Mouse (Mus musculus) Patski (cell line): ENCODE results near the gene Msln. TPM values are rescaled to one million over a fixed set of nuclear protein-coding genes. Genes with fewer than 3 reads are reported as not detected.

Source experiments
- ATAC-seq: fragments of 100-300 bp; one replicate; pipeline ENCODE4 v1.8.0; 2021
- CTCF ChIA-PET: fragments of 350-600 bp; sonication (Branson Sonifier 250); formaldehyde crosslinking; loops from one replicate; lab custom pipeline; 2022; ENCODE audit warnings: inconsistent platforms; lab: Charles Lee
- POLR2A ChIA-PET: fragments of 350-600 bp; sonication (Branson Sonifier 250); formaldehyde crosslinking; loops from one replicate; lab custom pipeline; 2022; ENCODE audit warnings: antibody characterized with exemption, inconsistent platforms; lab: Charles Lee
- DNase-seq: peaks from one replicate; pipeline ENCODE4 v3.0.0-alpha.2; 2011; ENCODE audit warnings: low read depth, low spot score
- H3K27me3 ChIP-seq: fragments of 371-371 bp; one replicate; pipeline ENCODE4 v1.5.1; 2021
- CTCF ChIP-seq: fragments of 100-300 bp; IDR thresholded peaks from one replicate; pipeline ENCODE4 v1.5.1; 2021
- in situ Hi-C: fragments of 300-500 bp; cut with MboI; formaldehyde crosslinking; loops from 3 replicates; pipeline ENCODE4 v1.11.1; 2018; ENCODE audit warnings: low pct_unique_long_range_greater_than_20kb, mixed read lengths
- polyA plus RNA-seq: library from polyadenylated mRNA; unstranded; gene quantifications from one replicate; pipeline ENCODE4 v1.2.3, GENCODE M21; 2021

Msln gene
- polyA plus RNA-seq, 1 experiment from 2014 or later, result 0.99 TPM

DNA sequence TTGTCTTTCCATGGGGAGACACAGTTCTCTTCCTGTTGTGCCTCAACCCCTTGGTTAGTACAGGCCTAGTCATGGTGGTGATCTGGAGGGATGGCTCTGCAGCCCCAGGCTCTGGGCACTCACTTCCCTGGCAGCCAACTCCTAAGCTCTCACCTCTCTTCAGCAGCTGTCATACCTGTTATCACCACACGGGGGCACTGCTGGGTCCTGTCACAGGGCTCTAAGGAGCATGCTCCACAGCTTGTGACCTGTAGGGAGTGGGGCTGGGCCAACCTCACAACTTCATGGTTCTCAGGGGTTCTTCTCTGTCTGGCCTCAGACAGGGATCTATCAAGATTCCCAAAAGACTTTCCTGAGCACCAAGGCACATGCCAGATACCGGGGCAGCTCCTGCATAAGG, 22.1 kb downstream of the Msln start:
- no peak for DNase-seq
- no peak for ATAC-seq
- H3K27me3 ChIP-seq, result no peaks in the 10 kb centered on the region
- TF ChIP-seq CTCF, result no peak
- ChIA-PET CTCF (interaction anchor here (0.8 to 2.7 kb wide), 4 partner anchors 10 to 70 kb away, joined by 3 to 9 read pairs (median 4); partner anchors contain the start of gene Narfl), POLR2A (no interaction called here)
- in situ Hi-C loops, result loop anchor here (5.0 kb wide), 2 partner anchors 35 to 70 kb away; no protein-coding TSS in a partner anchor

DNA sequence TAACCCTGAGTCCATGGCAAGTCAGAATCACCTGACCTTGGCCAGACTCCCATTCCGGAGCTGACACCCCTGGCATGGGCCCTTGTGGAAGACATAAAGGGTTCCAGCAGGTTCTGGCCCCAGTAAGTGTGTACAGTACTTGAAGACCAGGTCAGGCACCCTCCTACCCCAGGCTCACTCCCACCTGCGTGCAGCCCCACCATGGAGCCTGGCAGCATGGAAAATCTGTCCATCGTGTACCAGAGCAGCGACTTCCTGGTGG, 26.2 kb downstream of the Msln start:
- no peak for ATAC-seq

DNA sequence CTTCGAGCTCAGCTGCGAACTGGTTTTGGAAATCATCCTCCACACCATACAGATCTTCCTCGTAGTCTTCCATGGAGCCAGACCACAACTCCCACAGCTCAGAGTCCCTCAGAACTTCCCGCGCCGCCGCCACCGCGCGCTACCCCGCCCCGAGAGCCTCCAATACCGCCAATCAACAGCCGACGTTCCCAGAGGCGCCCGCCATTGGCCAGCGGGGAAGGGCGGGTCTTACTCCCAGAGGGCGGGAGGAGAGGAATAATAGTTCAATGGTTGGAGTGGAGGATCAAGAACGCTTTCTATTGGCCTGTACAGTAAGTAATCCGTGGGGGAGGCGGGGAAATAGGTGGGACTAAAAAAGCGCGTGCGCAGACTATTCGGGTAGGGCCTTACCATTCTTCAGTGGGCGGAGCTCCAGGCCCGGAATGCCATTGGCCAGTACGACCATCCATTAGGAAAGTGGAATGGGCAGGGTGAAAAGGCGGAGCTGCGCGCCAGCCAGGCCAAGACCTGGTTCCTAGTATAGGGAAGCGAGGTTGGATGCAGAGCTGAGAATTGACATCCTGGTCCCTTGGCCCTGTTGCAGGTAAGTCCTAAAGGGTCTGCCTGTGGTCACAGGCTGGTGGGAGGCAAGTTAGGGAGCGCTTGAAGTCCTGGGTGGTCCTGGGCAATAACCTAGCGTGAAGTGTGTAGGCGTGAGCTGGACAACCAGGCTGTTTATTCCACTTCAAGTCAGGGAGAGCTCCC, 26.7 kb downstream of the Msln start, which contains the start of the genes Chtf18 and Rpusd1:
Gene Chtf18, minus strand, starts transcription at position 155 of the 744 bp plus-strand sequence.
Gene Rpusd1, plus strand, starts transcription at position 406 of the 744 bp plus-strand sequence.
- ChIA-PET CTCF (interaction anchor here (0.8 to 2.1 kb wide), 3 partner anchors 16 to 129 kb away, joined by 3 to 8 read pairs (median 3); no protein-coding TSS in a partner anchor), POLR2A (no interaction called here)
- TF ChIP-seq CTCF, result no peak
- H3K27me3 ChIP-seq, result no peaks in the 10 kb centered on the region
- peak; percentile 84 for ATAC-seq
- peak; percentile 98 for DNase-seq
- in situ Hi-C loops, result no loop called here

More for the DNA sequence above, 26.2 kb downstream of the Msln start:
- no peak for TF ChIP-seq CTCF
- no peaks in the 10 kb centered on the region for H3K27me3 ChIP-seq
- ChIA-PET CTCF (interaction anchor here (0.8 to 2.1 kb wide), 3 partner anchors 16 to 128 kb away, joined by 3 to 8 read pairs (median 3); no protein-coding TSS in a partner anchor), POLR2A (no interaction called here)
- DNase-seq, result no peak
- in situ Hi-C loops, result no loop called here

DNA sequence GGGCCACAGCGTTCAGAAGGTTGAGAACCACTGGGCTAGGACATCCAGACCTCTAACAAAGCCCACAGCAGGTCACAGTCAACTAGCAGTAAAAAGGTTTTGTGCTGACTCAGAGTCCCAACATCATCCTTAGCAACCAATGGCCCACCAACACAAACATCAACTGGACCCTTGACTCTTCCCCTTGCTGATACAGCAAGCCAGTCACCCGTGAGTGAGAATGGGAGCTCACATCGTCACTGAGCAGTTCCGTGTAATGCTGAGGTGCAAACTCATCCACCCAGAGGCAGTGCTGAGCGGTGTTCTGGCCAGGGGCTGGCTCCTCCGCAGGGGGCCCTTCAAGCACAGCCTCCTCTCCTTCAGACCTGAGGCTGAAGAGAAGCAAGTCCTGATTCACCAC, 28.9 kb downstream of the Msln start:
- CTCF ChIA-PET, result no interaction called here
- H3K27me3 ChIP-seq, result no peaks in the 10 kb centered on the region
- POLR2A ChIA-PET, result interaction anchor here (0.5 kb wide), 1 partner anchor 547 kb away, joined by 3 read pairs; no protein-coding TSS in a partner anchor
- in situ Hi-C loops, result no loop called here
- ATAC-seq (no peak), DNase-seq (no peak)
- TF ChIP-seq CTCF, result no peak

DNA sequence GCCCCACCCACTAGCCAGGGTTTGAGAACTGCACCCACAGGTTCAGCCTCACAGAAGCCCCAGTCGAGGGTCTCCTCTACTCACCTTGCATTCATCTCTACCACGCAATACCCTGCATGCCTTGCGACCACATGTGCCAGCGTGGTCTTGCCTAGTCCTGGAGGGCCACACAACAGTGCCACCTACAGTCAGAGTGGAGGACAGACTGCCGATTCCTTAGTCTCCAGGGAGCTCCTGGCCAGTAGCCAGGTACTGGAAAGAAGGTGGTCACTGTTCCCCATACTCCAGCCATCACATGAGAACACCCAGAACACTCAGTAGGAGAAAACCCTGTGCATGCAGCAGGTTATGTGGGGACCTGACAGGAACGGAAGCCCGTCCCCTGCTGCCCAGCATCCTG, 30.3 kb downstream of the Msln start:
- no peak for TF ChIP-seq CTCF
- DNase-seq, result no peak
- ChIA-PET CTCF (interaction anchor here (1.1 kb wide), 1 partner anchor 12 kb away, joined by 4 read pairs; no protein-coding TSS in a partner anchor), POLR2A (no interaction called here)
- in situ Hi-C loops, result no loop called here
- H3K27me3 ChIP-seq, result no peaks in the 10 kb centered on the region
- ATAC-seq, result no peak

DNA sequence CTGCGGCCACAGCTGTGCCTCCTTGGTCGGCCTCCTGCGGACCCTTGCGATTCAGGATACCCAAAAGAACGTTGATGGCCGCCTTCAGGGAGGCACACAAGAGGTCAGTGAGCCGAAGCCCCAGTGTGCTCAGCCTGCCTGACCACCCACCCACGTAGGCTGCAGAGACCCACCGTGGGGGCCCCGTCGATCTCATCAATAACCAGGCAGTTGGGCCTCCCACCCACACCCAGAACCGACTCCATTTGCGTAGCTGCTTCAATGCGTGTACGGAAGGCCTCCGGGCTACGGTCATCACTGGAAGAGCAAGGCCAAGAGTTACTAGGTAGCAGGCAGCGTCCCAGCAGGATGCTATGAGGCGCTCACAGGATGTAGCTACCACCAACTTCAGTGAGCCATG, 30.7 kb downstream of the Msln start:
- no peak for TF ChIP-seq CTCF
- ATAC-seq (no peak), DNase-seq (no peak)
- in situ Hi-C loops, result no loop called here
- POLR2A ChIA-PET, result no interaction called here
- no peaks in the 10 kb centered on the region for H3K27me3 ChIP-seq
- CTCF ChIA-PET, result interaction anchor here (1.1 kb wide), 1 partner anchor 12 kb away, joined by 4 read pairs; no protein-coding TSS in a partner anchor

DNA sequence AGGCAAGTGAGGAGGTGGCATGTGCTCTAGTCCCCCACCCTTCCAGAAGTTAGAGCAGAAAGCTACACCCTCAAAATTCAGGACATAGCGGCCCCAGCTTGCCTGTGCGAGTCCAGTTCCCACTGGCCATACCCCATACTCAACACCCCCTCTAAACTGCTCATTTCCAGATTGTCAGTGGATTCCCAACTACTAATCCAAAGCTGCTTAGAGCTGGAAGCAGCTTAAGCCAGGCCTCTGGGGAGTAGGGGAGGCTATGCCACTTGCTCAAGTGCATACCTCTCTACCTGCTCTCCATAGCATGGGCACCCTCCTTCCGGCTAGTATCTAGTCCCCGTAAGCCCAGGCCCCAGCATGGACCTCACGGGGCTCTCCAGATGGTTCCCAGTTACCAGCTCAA, 32.7 kb downstream of the Msln start:
- ChIA-PET CTCF (no interaction called here), POLR2A (interaction anchor here (0.9 kb wide), 1 partner anchor 10 kb away, joined by 3 read pairs; no protein-coding TSS in a partner anchor)
- ATAC-seq (no peak), DNase-seq (no peak)
- in situ Hi-C loops, result no loop called here
- no peaks in the 10 kb centered on the region for H3K27me3 ChIP-seq
- TF ChIP-seq CTCF, result no peak

DNA sequence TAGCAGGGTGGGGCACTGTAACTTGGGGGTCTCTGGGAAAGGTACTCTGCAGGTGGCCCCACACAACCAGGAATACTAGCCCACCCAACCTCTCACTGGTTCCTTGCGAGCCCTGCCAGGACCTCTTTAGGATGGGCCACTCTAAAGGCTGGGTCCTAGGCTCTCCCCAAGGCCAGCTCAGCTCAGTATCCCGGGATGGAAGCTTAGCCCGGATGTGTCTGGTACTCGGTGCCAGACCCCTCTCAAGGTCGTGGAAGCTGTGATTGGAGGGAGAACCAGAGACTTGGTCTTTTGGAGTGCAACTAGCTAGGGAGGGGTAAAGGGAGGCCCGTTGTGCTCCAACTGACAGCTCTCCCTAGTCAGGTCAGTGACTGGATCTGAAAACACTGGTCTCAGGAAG, 36.5 kb downstream of the Msln start:
- no peak for ATAC-seq
- in situ Hi-C loops, result no loop called here
- POLR2A ChIA-PET, result interaction anchor here (0.9 kb wide), 1 partner anchor 9 kb away, joined by 3 read pairs; no protein-coding TSS in a partner anchor
- no peak for DNase-seq
- no peaks in the 10 kb centered on the region for H3K27me3 ChIP-seq
- TF ChIP-seq CTCF, result no peak
- CTCF ChIA-PET, result no interaction called here

DNA sequence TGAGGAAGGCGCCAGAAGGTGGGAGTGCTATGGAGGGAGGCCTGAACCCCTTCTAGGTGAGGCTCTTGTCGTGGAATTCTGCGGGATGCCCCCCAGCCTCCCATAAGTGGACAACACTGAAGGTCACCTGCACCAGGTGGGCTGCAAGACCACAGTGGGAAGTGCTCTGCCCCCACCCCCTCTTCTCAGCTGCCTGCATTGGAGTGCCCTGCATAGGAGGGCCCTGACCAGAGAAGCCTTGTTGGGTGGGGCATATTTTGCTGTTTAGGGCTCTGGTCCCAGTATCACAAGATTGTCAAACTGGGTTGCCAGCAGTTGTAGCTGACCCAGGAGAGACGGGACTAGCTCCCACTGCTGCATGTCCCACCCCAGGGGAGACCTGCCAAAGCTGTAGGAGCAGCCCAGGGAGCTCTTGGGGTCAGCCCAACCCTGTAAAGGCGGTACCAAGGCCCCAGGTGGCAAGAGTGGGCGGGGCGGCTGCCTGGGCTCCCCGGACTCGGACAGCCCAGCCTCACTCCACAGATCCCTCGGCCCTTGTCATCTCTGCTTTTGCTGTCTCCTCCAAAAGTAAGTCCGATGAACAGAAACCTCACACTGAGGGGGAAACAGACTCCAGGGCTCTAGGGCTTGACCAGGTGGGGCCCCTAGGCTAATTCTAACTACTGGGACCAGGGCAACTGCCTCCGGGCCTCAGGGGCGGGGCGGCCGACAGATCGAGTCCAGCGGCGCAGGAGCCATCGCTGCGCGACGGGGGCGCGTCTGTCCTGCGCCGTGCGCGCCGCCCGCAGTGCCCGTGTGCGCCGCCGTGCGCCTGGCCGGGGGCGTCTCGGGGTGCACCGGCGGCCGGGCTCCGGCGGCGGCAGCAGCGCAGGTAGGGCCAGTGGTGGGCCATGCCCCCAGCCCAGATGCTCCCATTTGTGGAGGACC, 37.2 kb downstream of the Msln start, which contains the start of gene Gng13:
Gene Gng13, plus strand, starts transcription at position 461 of the 927 bp plus-strand sequence.
- no peak for TF ChIP-seq CTCF
- H3K27me3 ChIP-seq, result no peaks in the 10 kb centered on the region
- POLR2A ChIA-PET, result interaction anchor here (0.9 kb wide), 1 partner anchor 9 kb away, joined by 3 read pairs; no protein-coding TSS in a partner anchor
- CTCF ChIA-PET, result interaction anchor here (1.1 kb wide), 1 partner anchor 68 kb away, joined by 3 read pairs; no protein-coding TSS in a partner anchor
- DNase-seq, result no peak
- ATAC-seq, result no peak
- in situ Hi-C loops, result no loop called here

DNA sequence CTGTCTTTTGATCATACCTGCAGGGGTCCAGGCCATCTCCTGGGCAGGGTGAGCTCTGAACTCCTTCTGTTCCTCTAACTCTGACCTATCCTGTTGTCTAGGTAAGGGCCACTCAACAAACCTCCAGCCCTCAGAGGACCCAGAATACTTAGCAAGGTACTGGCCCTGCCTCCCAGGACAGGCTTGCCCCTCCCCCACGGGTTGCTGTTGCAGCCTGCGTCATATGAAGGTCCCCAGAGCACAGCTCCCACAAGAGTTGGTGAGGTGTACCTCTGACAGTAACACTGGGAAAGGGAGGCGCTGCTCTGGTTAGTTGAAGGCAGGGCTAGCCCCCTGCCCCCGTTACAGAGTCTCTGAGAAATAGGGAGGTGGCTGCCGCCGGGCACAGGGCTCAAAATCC, 38.0 kb downstream of the Msln start:
- no peaks in the 10 kb centered on the region for H3K27me3 ChIP-seq
- CTCF ChIA-PET, result interaction anchor here (1.1 kb wide), 1 partner anchor 69 kb away, joined by 3 read pairs; no protein-coding TSS in a partner anchor
- no peak for TF ChIP-seq CTCF
- DNase-seq, result no peak
- in situ Hi-C loops, result no loop called here
- POLR2A ChIA-PET, result no interaction called here
- ATAC-seq, result no peak
